Mouse (Mus musculus) layer of hippocampus, adult 18-20 months (tissue): Measurements from ENCODE around the gene Kirrel3. TPM values are rescaled to one million over a fixed set of nuclear protein-coding genes. Genes with fewer than 3 reads are reported as not detected.

ENCODE experiments used
- DNase-seq, 2 experiments: peaks; one replicate each; pipeline ENCODE4 v3.0.0; 2022; ENCODE audit warnings: low spot score in 2 of 2
- total RNA-seq, 2 experiments: library from RNA; stranded (reverse); gene quantifications; 2 replicates each; pipeline ENCODE4 v1.2.3; 2021

Gene Kirrel3
- total RNA-seq, 2 experiments from 2014 or later: 45.7 to 54.8 TPM

GRCm38 (mm10) chr9:34877799-34878198, 392.1 kb downstream of the Kirrel3 start:
- DNase-seq: no peak

- no peak for DNase-seq
These were observed 396.1 kb downstream of the Kirrel3 start for GRCm38 (mm10) chr9:34881750-34882149.

GRCm38 (mm10) chr9:34882211-34882610, 396.5 kb downstream of the Kirrel3 start:
- DNase-seq: no peak

- no peak for DNase-seq
These were observed 397.4 kb downstream of the Kirrel3 start for GRCm38 (mm10) chr9:34883122-34883521.

- DNase-seq: no peak
These were observed 398.6 kb downstream of the Kirrel3 start for GRCm38 (mm10) chr9:34884325-34884724.

- no peak for DNase-seq
These were observed 399.2 kb downstream of the Kirrel3 start for GRCm38 (mm10) chr9:34884942-34885341.

GRCm38 (mm10) chr9:34886746-34887145, 401.1 kb downstream of the Kirrel3 start:
- DNase-seq: no peak

- no peak for DNase-seq
These were observed 401.5 kb downstream of the Kirrel3 start for GRCm38 (mm10) chr9:34887196-34887595.

GRCm38 (mm10) chr9:34888298-34888697, 402.6 kb downstream of the Kirrel3 start:
- DNase-seq: peak in 1 of 2 experiments; percentile 38

- no peak for DNase-seq
These were observed 415.5 kb downstream of the Kirrel3 start for GRCm38 (mm10) chr9:34901216-34901615.

GRCm38 (mm10) chr9:34901888-34902287, 416.2 kb downstream of the Kirrel3 start:
- no peak for DNase-seq

- peak in 1 of 2 experiments; percentile 51 for DNase-seq
These were observed 419.5 kb downstream of the Kirrel3 start for GRCm38 (mm10) chr9:34905164-34905563.

GRCm38 (mm10) chr9:34908040-34908439, 422.3 kb downstream of the Kirrel3 start:
- peak in 1 of 2 experiments; percentile 56 for DNase-seq

GRCm38 (mm10) chr9:34911838-34912237, 426.1 kb downstream of the Kirrel3 start:
- no peak for DNase-seq

GRCm38 (mm10) chr9:34912273-34912972, 426.7 kb downstream of the Kirrel3 start:
- DNase-seq: no peak

GRCm38 (mm10) chr9:34912996-34913395, 427.3 kb downstream of the Kirrel3 start:
- no peak for DNase-seq

GRCm38 (mm10) chr9:34918976-34919375, 433.3 kb downstream of the Kirrel3 start:
- no peak for DNase-seq

GRCm38 (mm10) chr9:34920116-34920515, 434.4 kb downstream of the Kirrel3 start:
- DNase-seq: no peak

- DNase-seq: no peak
These were observed 436.2 kb downstream of the Kirrel3 start for GRCm38 (mm10) chr9:34921941-34922340.

- DNase-seq: no peak
These were observed 437.0 kb downstream of the Kirrel3 start for GRCm38 (mm10) chr9:34922716-34923115.

GRCm38 (mm10) chr9:34923134-34923931, 437.6 kb downstream of the Kirrel3 start:
- peak in 1 of 2 experiments; percentile 47 for DNase-seq

- DNase-seq: no peak
These were observed 439.9 kb downstream of the Kirrel3 start for GRCm38 (mm10) chr9:34925616-34926015.
